Mouse (Mus musculus) liver, embryonic 14.5 days (tissue): Measurements from ENCODE around the gene Ptprd. TPM values are rescaled to one million over a fixed set of nuclear protein-coding genes. Genes with fewer than 3 reads are reported as not detected.
"Not testable (repeated sequence)": the region's sequence is repeated elsewhere in the genome, so short reads cannot be mapped to it uniquely, and the experiment has no call there.

Experiments used
- ATAC-seq: fragments of 200-750 bp; cut with Nextera tagmentation; 2 replicates; pipeline ENCODE4 v1.8.0; 2017; ENCODE audit warnings: moderate number of reproducible peaks, mild to moderate bottlenecking, moderate library complexity; ENCODE audit not compliant: insufficient read depth
- DNase-seq, 3 experiments: peaks; one replicate each; pipeline ENCODE4 v3.0.0-alpha.2; 2012 to 2013; ENCODE audit warnings: low read depth in 3 of 3, low spot score in 3 of 3
- H3K27ac ChIP-seq: fragments of 300-500 bp; sonication (generic); 2 replicates; pipeline ENCODE4 v1.5.1; 2014; ENCODE audit warnings: moderate library complexity, mild to moderate bottlenecking, control low read depth, inconsistent platforms
- H3K27me3 ChIP-seq: fragments of 300-500 bp; sonication (generic); 2 replicates; pipeline ENCODE4 v1.6.1; 2014; ENCODE audit warnings: mild to moderate bottlenecking, low read length, moderate library complexity; ENCODE audit not compliant: control insufficient read depth, insufficient read depth
- H3K36me3 ChIP-seq: fragments of 300-500 bp; sonication (generic); replicated peaks from 2 replicates; pipeline ENCODE4 v1.6.1; 2014; ENCODE audit warnings: low read depth; ENCODE audit not compliant: control insufficient read depth, insufficient read depth
- H3K4me1 ChIP-seq, 2 experiments: fragments of 200-500 bp in 1 of 2; fragments of 300-500 bp in 1 of 2; sonication (generic) in 1 of 2; replicated peaks; 2 replicates each; pipeline ENCODE4 v1.6.1; 2012 to 2014; ENCODE audit warnings: antibody characterized with exemption in 1 of 2, inconsistent platforms in 1 of 2, low read length in 1 of 2; ENCODE audit not compliant: control insufficient read depth in 2 of 2, insufficient read depth in 2 of 2
- H3K4me2 ChIP-seq: fragments of 300-500 bp; sonication (generic); 2 replicates; pipeline ENCODE4 v1.6.1; 2014; ENCODE audit warnings: low read depth, mild to moderate bottlenecking, control low read depth, moderate library complexity
- H3K4me3 ChIP-seq, 2 experiments: fragments of 200-500 bp in 1 of 2; fragments of 300-500 bp in 1 of 2; sonication (generic) in 1 of 2; 2 replicates each; pipeline ENCODE4 v1.5.1; 2012 to 2014; ENCODE audit warnings: low read depth in 2 of 2, low read length in 2 of 2, mild to moderate bottlenecking in 2 of 2, control low read depth in 1 of 2, inconsistent platforms in 1 of 2, moderate library complexity in 1 of 2; ENCODE audit not compliant: insufficient read depth in 1 of 2
- H3K9ac ChIP-seq: fragments of 300-500 bp; sonication (generic); replicated peaks from 2 replicates; pipeline ENCODE4 v1.6.1; 2014; ENCODE audit warnings: mild to moderate bottlenecking, control low read depth, moderate library complexity
- H3K9me3 ChIP-seq: fragments of 300-500 bp; sonication (generic); 2 replicates; pipeline ENCODE4 v1.6.1; 2016; ENCODE audit warnings: low read length, mixed read lengths; ENCODE audit not compliant: control insufficient read depth
- CTCF ChIP-seq: IDR thresholded peaks from 2 replicates; pipeline ENCODE4 v1.5.1; 2016; ENCODE audit warnings: antibody characterized with exemption, low read depth, control low read depth
- EP300 ChIP-seq: IDR thresholded peaks from 2 replicates; pipeline ENCODE4 v1.6.1; 2016; ENCODE audit warnings: antibody characterized with exemption, low read depth
- WGBS: fragments of 180-500 bp; shearing (Covaris S2); extraction: QIAGEN DNeasy Blood & Tissue Kit; methylation state at CpG from one replicate; pipeline ENCODE4 v1.1.7; 2014; ENCODE audit not compliant: insufficient replicate concordance; 5-methylcytosine and 5-hydroxymethylcytosine counted together
- polyA plus RNA-seq, 2 experiments: library from polyadenylated mRNA; depleted of rRNA in 1 of 2; stranded (reverse) in 1 of 2; unstranded in 1 of 2; fragments of >200 nt; fragmentation: Nextera tagmentation in 1 of 2; extraction: Ambion mirVana in 1 of 2; gene quantifications; 2 replicates each; pipeline versions ENCODE4 v1.2.1 to v1.2.3; 2012 to 2014

Gene Ptprd
- polyA plus RNA-seq, 2 experiments = 1.5 to 2.8 TPM

- Histone ChIP-seq H3K27me3 (no peaks in the 10 kb centered on the region), H3K9me3 (no peaks in the 10 kb centered on the region), H3K4me1 (no peaks in the 10 kb centered on the region), H3K36me3 (no peaks in the 10 kb centered on the region), H3K4me2 (no peak overlapping the region), H3K27ac (no peak overlapping the region), H3K9ac (no peak overlapping the region), H3K4me3 (no peak overlapping the region)
- 56% methylated on average over 1 of the region's 1 CpGs for WGBS
- ATAC-seq (no peak), DNase-seq (no peak)
- TF ChIP-seq CTCF = no peak
- TF ChIP-seq EP300 = no peak
These were observed 2167.0 kb downstream of the Ptprd start for GRCm38 (mm10) chr4:76044802-76045201.

GRCm38 (mm10) chr4:76037178-76037577, 2174.6 kb downstream of the Ptprd start:
- DNase-seq, H3K27me3 ChIP-seq, ATAC-seq, H3K9ac ChIP-seq, H3K27ac ChIP-seq, H3K9me3 ChIP-seq, H3K4me3 ChIP-seq, H3K4me2 ChIP-seq, H3K4me1 ChIP-seq, H3K36me3 ChIP-seq: not testable (repeated sequence)
- WGBS = 49% methylated on average over 4 of the region's 4 CpGs

DNA sequence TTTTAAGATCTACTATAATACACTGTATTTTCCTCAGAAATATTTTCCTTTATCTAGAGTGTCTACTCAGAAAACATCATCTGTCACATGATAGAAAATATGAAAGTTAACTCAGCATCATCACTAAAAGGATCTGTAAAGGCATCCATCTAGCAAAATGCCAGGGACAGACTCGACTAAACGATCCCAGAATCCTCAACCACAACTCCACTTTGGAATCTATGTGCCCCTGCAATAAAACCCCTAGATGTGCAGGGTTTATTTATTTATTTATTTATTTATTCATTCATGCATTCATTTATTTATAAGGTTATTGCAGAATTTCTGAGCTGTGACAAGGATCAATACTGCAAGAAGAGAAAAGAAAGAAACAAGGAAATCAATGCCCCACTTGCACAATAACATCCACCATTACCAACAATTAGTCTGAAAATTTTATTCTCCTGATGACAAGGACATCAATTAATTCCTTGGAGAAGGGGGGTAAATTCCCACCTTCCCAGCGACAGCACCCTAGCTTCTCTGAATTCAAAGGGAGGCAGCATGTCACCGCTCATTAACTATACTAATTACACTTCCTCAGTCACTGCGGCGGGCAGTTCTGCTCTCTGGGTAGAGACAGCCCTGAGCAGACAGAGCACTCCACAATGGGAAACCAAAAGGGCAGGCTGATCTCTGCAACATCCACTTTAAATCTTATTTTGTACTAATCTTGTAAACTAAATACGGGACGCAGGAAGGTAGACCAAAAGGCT, 2186.0 kb downstream of the Ptprd start:
- Histone ChIP-seq H3K4me2 (no peak overlapping the region), H3K9me3 (no peaks in the 10 kb centered on the region), H3K27me3 (no peaks in the 10 kb centered on the region), H3K4me1 (no peaks in the 10 kb centered on the region), H3K27ac (no peak overlapping the region), H3K9ac (no peak overlapping the region), H3K36me3 (no peaks in the 10 kb centered on the region), H3K4me3 (no peak overlapping the region)
- DNase-seq (no peak), ATAC-seq (no peak)
- 68% methylated on average over 8 of the region's 8 CpGs for WGBS
- TF ChIP-seq EP300 = no peak
- no peak for TF ChIP-seq CTCF

- no peak overlapping the region for H3K4me2 ChIP-seq
- H3K4me1 ChIP-seq = no peaks in the 10 kb centered on the region
- H3K27me3 ChIP-seq = no peaks in the 10 kb centered on the region
- 52% methylated on average over 3 of the region's 3 CpGs for WGBS
- ATAC-seq (no peak), DNase-seq (no peak)
- H3K9me3 ChIP-seq = no peaks in the 10 kb centered on the region
- no peak overlapping the region for H3K9ac ChIP-seq
- no peak overlapping the region for H3K4me3 ChIP-seq
- no peak for TF ChIP-seq EP300
- no peak for TF ChIP-seq CTCF
- no peaks in the 10 kb centered on the region for H3K36me3 ChIP-seq
- no peak overlapping the region for H3K27ac ChIP-seq
These were observed 2187.3 kb downstream of the Ptprd start for GRCm38 (mm10) chr4:76024502-76024821.

DNA sequence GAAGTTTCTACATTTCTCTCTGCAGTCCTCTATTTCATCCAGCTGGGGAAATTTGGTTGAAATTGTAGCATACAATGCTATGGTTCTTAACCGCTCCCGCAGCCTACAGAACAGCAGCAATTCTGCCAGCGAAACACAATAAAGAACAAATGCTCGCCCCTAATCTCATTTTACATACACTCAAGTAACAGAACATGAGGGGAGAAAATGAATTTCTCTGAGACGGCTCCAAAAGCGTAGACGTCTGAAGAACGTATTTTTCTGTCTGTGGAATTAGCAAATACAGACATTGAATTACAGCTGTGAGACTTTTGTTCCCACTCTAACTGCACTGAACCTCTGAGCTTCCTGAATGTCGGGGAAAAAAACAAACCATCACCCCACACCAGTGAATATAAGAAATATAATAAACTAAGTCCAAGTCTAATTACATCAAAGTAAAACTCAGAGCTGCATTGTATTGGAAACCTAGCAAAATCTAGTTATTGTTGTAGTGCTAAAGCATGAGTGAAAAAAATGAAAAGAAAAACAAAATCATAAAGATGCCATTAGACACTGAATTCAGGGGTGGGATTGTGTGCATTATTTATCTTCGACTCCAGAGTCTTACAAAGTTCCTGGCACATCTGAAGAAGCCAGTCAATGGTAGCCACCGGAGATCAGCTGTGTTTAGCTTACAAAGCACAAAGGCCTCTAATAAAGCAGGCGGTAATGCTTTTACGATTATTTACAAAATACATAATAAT, 2187.8 kb downstream of the Ptprd start:
- H3K27me3 ChIP-seq = no peaks in the 10 kb centered on the region
- H3K27ac ChIP-seq = no peak overlapping the region
- no peak overlapping the region for H3K4me2 ChIP-seq
- TF ChIP-seq EP300 = no peak
- no peak for DNase-seq
- H3K9ac ChIP-seq = no peak overlapping the region
- no peak for ATAC-seq
- no peaks in the 10 kb centered on the region for H3K9me3 ChIP-seq
- no peaks in the 10 kb centered on the region for H3K4me1 ChIP-seq
- H3K36me3 ChIP-seq = no peaks in the 10 kb centered on the region
- 72% methylated on average over 13 of the region's 13 CpGs for WGBS
- H3K4me3 ChIP-seq = no peak overlapping the region
